Mouse (Mus musculus): ENCODE measurements at regions not wholly inside any gene's neighbourhood (a gene's known extent, or its start where the extent isn't known, plus 50 kb on each side); places are given as distances from the start of the nearest gene placed in this dataset.
A peak's percentile ranks its signal among the peaks of the same experiment; 100 is the strongest.
"Not testable (repeated sequence)": the region's sequence is repeated elsewhere in the genome, so short reads cannot be mapped to it uniquely, and the experiment has no call there.

GRCm38 (mm10) chr6:53207361-53207760, 79.7 kb upstream of the Creb5 start:
- H3K27ac ChIP-seq, result no peak overlapping the region
- intact Hi-C loops (cut with DNase I), result no loop called here
- no peak overlapping the region for H3K4me3 ChIP-seq
- no peak for TF ChIP-seq CTCF (IDR thresholded peaks at IDR 0.05)
- DNase-seq, result no peak

GRCm38 (mm10) chr6:53201281-53201956, 85.7 kb upstream of the Creb5 start:
- no peak overlapping the region for H3K27ac ChIP-seq
- peak; percentile 62 for DNase-seq
- intact Hi-C loops (cut with DNase I), result no loop called here
- H3K4me3 ChIP-seq, result no peak overlapping the region
- TF ChIP-seq CTCF (IDR thresholded peaks at IDR 0.05), result no peak

GRCm38 (mm10) chr6:53199474-53199873, 87.6 kb upstream of the Creb5 start:
- intact Hi-C loops (cut with DNase I), result no loop called here
- H3K27ac ChIP-seq, result no peak overlapping the region
- H3K4me3 ChIP-seq, result no peak overlapping the region
- no peak for TF ChIP-seq CTCF (IDR thresholded peaks at IDR 0.05)
- no peak for DNase-seq

- DNase-seq; intact Hi-C loops (cut with DNase I); H3K27ac ChIP-seq; H3K4me3 ChIP-seq: not testable (repeated sequence)
Measured at GRCm38 (mm10) chr6:53182131-53182530, 104.9 kb upstream of the Creb5 start.

GRCm38 (mm10) chr6:53164423-53164841, 96.0 kb upstream of the Jazf1 start:
- H3K27ac ChIP-seq, result no peak overlapping the region
- intact Hi-C loops (cut with DNase I), result no loop called here
- TF ChIP-seq CTCF (IDR thresholded peaks at IDR 0.05), result peak; percentile 27; the same call in 1 of the 2 replicates
- no peak for DNase-seq
- peak overlapping the region; percentile 32; the same call in 1 of the 2 replicates for H3K4me3 ChIP-seq

- Histone ChIP-seq H3K4me3 (no peak overlapping the region), H3K27ac (no peak overlapping the region)
- DNase-seq, result no peak
- intact Hi-C loops (cut with DNase I), result no loop called here
- TF ChIP-seq CTCF (IDR thresholded peaks at IDR 0.05), result no peak
Measured at GRCm38 (mm10) chr6:53163091-53163490, 94.7 kb upstream of the Jazf1 start.

GRCm38 (mm10) chr6:53161627-53162026, 93.2 kb upstream of the Jazf1 start:
- Histone ChIP-seq H3K27ac (no peak overlapping the region), H3K4me3 (no peak overlapping the region)
- intact Hi-C loops (cut with DNase I), result no loop called here
- DNase-seq, result no peak
- TF ChIP-seq CTCF (IDR thresholded peaks at IDR 0.05), result no peak

- intact Hi-C loops (cut with DNase I), result no loop called here
- H3K4me3 ChIP-seq, result no peak overlapping the region
- no peak for TF ChIP-seq CTCF (IDR thresholded peaks at IDR 0.05)
- DNase-seq, result no peak
- H3K27ac ChIP-seq, result no peak overlapping the region
Measured at GRCm38 (mm10) chr6:53154621-53155020, 86.2 kb upstream of the Jazf1 start.

- no peak overlapping the region for H3K27ac ChIP-seq
- H3K4me3 ChIP-seq, result no peak overlapping the region
- intact Hi-C loops (cut with DNase I), result no loop called here
- DNase-seq, result no peak
- TF ChIP-seq CTCF (IDR thresholded peaks at IDR 0.05), result no peak
Measured at GRCm38 (mm10) chr6:53147478-53147877, 79.0 kb upstream of the Jazf1 start.

GRCm38 (mm10) chr6:53143846-53144584, 75.6 kb upstream of the Jazf1 start:
- peak; percentile 70 for TF ChIP-seq CTCF (IDR thresholded peaks at IDR 0.05)
- Histone ChIP-seq H3K4me3 (no peak overlapping the region), H3K27ac (no peak overlapping the region)
- peak; percentile 28 for DNase-seq
- intact Hi-C loops (cut with DNase I), result no loop called here

- no peak for TF ChIP-seq CTCF (IDR thresholded peaks at IDR 0.05)
- intact Hi-C loops (cut with DNase I), result no loop called here
- Histone ChIP-seq H3K27ac (no peak overlapping the region), H3K4me3 (no peak overlapping the region)
- no peak for DNase-seq
Measured at GRCm38 (mm10) chr6:53134410-53134809, 66.0 kb upstream of the Jazf1 start.

- intact Hi-C loops (cut with DNase I), result no loop called here
- no peak for TF ChIP-seq CTCF (IDR thresholded peaks at IDR 0.05)
- DNase-seq, result no peak
- no peak overlapping the region for H3K4me3 ChIP-seq
- no peak overlapping the region for H3K27ac ChIP-seq
Measured at GRCm38 (mm10) chr6:53130717-53131330, 62.4 kb upstream of the Jazf1 start.

GRCm38 (mm10) chr6:53126776-53127175, 58.3 kb upstream of the Jazf1 start:
- TF ChIP-seq CTCF (IDR thresholded peaks at IDR 0.05), result no peak
- intact Hi-C loops (cut with DNase I), result no loop called here

More at GRCm38 (mm10) chr6:53126776-53127175, 58.3 kb upstream of the Jazf1 start:
- H3K27ac ChIP-seq, result no peak overlapping the region
- DNase-seq, result no peak
- no peak overlapping the region for H3K4me3 ChIP-seq
